Mouse (Mus musculus): Measurements from ENCODE around the gene Rhpn2. TPM values are rescaled to one million over a fixed set of nuclear protein-coding genes. Genes with fewer than 3 reads are reported as not detected.

Gene Rhpn2
- polyA plus RNA-seq, 1 experiment = 2.2 TPM

GRCm38 (mm10) chr7:35362253-35362652 is 28.3 kb downstream of the Rhpn2 start:
- H3K79me3 ChIP-seq (ENCODE audit: low read depth) = no peaks in the 10 kb centered on the region
- H3K4me3 ChIP-seq (ENCODE audit: insufficient read depth, poor library complexity, severe bottlenecking) = no peak overlapping the region
- H3K36me3 ChIP-seq (ENCODE audit: control insufficient read depth, insufficient read depth) = no peaks in the 10 kb centered on the region
- no peaks in the 10 kb centered on the region for H3K27me3 ChIP-seq (ENCODE audit: control insufficient read depth, insufficient read depth, insufficient read length)
- TF ChIP-seq CEBPB (IDR thresholded peaks at IDR 0.05; ENCODE audit: low read depth) = no peak
- no peak for TF ChIP-seq FOSL1 (IDR thresholded peaks at IDR 0.05; ENCODE audit: insufficient read depth, low read length, poor library complexity, severe bottlenecking)
- no peak for TF ChIP-seq MAX (IDR thresholded peaks at IDR 0.05)
- no peak for TF ChIP-seq MYOG (IDR thresholded peaks at IDR 0.05; ENCODE audit: control insufficient read depth, extremely low read depth, insufficient read length)
- no peak for TF ChIP-seq USF1 (IDR thresholded peaks at IDR 0.05; ENCODE audit: low read depth)
- TF ChIP-seq CTCF (IDR thresholded peaks at IDR 0.05; ENCODE audit: control insufficient read depth, insufficient read depth, insufficient read length) = no peak
- no peak for TF ChIP-seq MYOD1 (IDR thresholded peaks at IDR 0.05; ENCODE audit: control insufficient read depth, insufficient read length, low read depth)
- no peaks in the 10 kb centered on the region for H3K79me2 ChIP-seq (ENCODE audit: control insufficient read depth, insufficient read depth)
- H3ac ChIP-seq (ENCODE audit: control insufficient read depth, insufficient read length, low read depth) = no peak overlapping the region

DNA sequence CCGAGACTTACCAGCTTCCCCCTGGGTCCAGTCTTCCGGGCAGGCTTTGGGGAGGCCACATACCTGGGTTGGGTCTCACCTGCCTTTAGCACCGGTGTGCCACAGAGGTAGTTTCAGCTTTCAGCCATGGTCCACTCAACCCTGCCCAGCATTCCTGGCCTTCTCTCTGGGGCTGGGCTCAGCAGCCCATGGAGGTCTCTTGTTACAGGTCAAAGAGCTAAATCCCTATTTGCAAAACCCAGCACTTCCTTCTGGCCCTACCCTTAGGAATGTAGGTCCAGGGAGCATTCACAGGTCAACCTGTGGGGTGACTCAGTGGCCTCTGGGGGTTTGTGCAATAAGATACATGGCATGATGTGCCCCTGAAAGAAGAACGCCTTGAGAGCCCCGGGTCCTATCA is 28.9 kb downstream of the Rhpn2 start:
- Histone ChIP-seq H3K79me3 (ENCODE audit: low read depth) (no peaks in the 10 kb centered on the region), H3K4me3 (ENCODE audit: insufficient read depth, poor library complexity, severe bottlenecking) (no peak overlapping the region), H3K79me2 (ENCODE audit: control insufficient read depth, insufficient read depth) (no peaks in the 10 kb centered on the region), H3ac (ENCODE audit: control insufficient read depth, insufficient read length, low read depth) (no peak overlapping the region), H3K27me3 (ENCODE audit: control insufficient read depth, insufficient read depth, insufficient read length) (no peaks in the 10 kb centered on the region), H3K36me3 (ENCODE audit: control insufficient read depth, insufficient read depth) (no peaks in the 10 kb centered on the region)
- TF ChIP-seq CEBPB (IDR thresholded peaks at IDR 0.05; ENCODE audit: low read depth) = peak; percentile 69
- TF ChIP-seq FOSL1 (IDR thresholded peaks at IDR 0.05; ENCODE audit: insufficient read depth, low read length, poor library complexity, severe bottlenecking) = no peak
- no peak for TF ChIP-seq MYOD1 (IDR thresholded peaks at IDR 0.05; ENCODE audit: control insufficient read depth, insufficient read length, low read depth)
- TF ChIP-seq MYOG (IDR thresholded peaks at IDR 0.05; ENCODE audit: control insufficient read depth, extremely low read depth, insufficient read length) = no peak
- TF ChIP-seq CTCF (IDR thresholded peaks at IDR 0.05; ENCODE audit: control insufficient read depth, insufficient read depth, insufficient read length) = no peak
- TF ChIP-seq USF1 (IDR thresholded peaks at IDR 0.05; ENCODE audit: low read depth) = no peak
- TF ChIP-seq MAX (IDR thresholded peaks at IDR 0.05) = no peak

GRCm38 (mm10) chr7:35365161-35365910 is 31.4 kb downstream of the Rhpn2 start:
- H3K36me3 ChIP-seq (ENCODE audit: control insufficient read depth, insufficient read depth) = no peaks in the 10 kb centered on the region
- H3K4me3 ChIP-seq (ENCODE audit: insufficient read depth, poor library complexity, severe bottlenecking) = no peak overlapping the region
- no peak for TF ChIP-seq CEBPB (IDR thresholded peaks at IDR 0.05; ENCODE audit: low read depth)
- no peak for TF ChIP-seq MYOD1 (IDR thresholded peaks at IDR 0.05; ENCODE audit: control insufficient read depth, insufficient read length, low read depth)
- H3ac ChIP-seq (ENCODE audit: control insufficient read depth, insufficient read length, low read depth) = no peak overlapping the region
- H3K79me2 ChIP-seq (ENCODE audit: control insufficient read depth, insufficient read depth) = no peaks in the 10 kb centered on the region
- H3K79me3 ChIP-seq (ENCODE audit: low read depth) = no peaks in the 10 kb centered on the region
- H3K27me3 ChIP-seq (ENCODE audit: control insufficient read depth, insufficient read depth, insufficient read length) = no peaks in the 10 kb centered on the region

DNA sequence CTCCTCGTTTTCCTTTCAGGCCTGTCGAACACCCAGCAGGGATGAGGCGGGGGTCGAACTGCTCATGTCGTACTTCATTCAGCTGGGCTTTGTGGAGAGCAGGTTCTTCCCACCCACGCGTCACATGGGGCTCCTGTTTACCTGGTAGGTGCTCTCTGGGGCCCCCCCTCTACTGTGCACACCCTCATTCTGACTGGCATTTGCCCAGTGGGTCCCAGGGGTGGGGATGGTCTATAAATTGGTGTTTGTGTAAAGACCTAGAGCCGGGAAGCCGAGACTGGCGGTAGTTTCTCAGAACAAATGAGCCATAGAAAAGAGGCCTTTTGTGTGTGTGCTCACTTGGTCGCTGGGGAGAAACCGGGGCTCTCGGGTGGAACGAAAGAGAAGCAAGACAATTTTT is 37.1 kb downstream of the Rhpn2 start:
- H3K4me3 ChIP-seq (ENCODE audit: insufficient read depth, poor library complexity, severe bottlenecking) = no peak overlapping the region
- no peak overlapping the region for H3ac ChIP-seq (ENCODE audit: control insufficient read depth, insufficient read length, low read depth)
- TF ChIP-seq USF1 (IDR thresholded peaks at IDR 0.05; ENCODE audit: low read depth) (no peak), CEBPB (IDR thresholded peaks at IDR 0.05; ENCODE audit: low read depth) (no peak), FOSL1 (IDR thresholded peaks at IDR 0.05; ENCODE audit: insufficient read depth, low read length, poor library complexity, severe bottlenecking) (no peak), MAX (IDR thresholded peaks at IDR 0.05) (no peak), CTCF (IDR thresholded peaks at IDR 0.05; ENCODE audit: control insufficient read depth, insufficient read depth, insufficient read length) (no peak), MYOG (IDR thresholded peaks at IDR 0.05; ENCODE audit: control insufficient read depth, extremely low read depth, insufficient read length) (no peak), MYOD1 (IDR thresholded peaks at IDR 0.05; ENCODE audit: control insufficient read depth, insufficient read length, low read depth) (no peak)
- no peaks in the 10 kb centered on the region for H3K36me3 ChIP-seq (ENCODE audit: control insufficient read depth, insufficient read depth)
- no peaks in the 10 kb centered on the region for H3K79me2 ChIP-seq (ENCODE audit: control insufficient read depth, insufficient read depth)
- H3K79me3 ChIP-seq (ENCODE audit: low read depth) = no peaks in the 10 kb centered on the region
- H3K27me3 ChIP-seq (ENCODE audit: control insufficient read depth, insufficient read depth, insufficient read length) = no peaks in the 10 kb centered on the region

DNA sequence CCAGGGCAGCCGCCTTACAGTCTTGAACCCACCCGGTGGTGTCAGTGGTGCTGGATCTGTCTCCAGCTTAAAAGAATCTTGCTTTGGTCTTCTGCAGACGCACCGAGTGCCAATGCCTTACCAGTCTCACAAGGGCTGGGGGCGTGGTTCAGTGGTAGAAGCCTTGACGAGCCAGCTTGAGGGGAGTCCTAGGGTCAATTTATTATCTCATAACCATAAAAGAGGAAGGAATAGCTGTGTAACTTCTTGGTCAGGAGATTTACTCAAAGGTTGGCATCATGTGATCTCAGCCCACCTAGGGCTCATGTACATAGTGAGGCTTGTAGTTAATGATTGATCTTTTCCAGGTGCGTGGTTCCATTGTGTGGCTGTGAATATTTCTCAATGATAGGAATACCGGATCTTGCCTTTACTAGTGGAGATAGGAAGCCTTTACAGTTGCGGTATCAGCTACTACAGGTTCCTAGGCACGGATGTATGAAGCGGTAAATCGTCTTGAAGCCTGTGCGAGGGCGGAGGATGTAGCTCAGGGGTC is 38.6 kb downstream of the Rhpn2 start:
- no peaks in the 10 kb centered on the region for H3K79me3 ChIP-seq (ENCODE audit: low read depth)

More for the DNA sequence above, 38.6 kb downstream of the Rhpn2 start:
- Histone ChIP-seq H3K4me3 (ENCODE audit: insufficient read depth, poor library complexity, severe bottlenecking) (no peak overlapping the region), H3K79me2 (ENCODE audit: control insufficient read depth, insufficient read depth) (no peaks in the 10 kb centered on the region), H3K36me3 (ENCODE audit: control insufficient read depth, insufficient read depth) (no peaks in the 10 kb centered on the region), H3K27me3 (ENCODE audit: control insufficient read depth, insufficient read depth, insufficient read length) (no peaks in the 10 kb centered on the region), H3ac (ENCODE audit: control insufficient read depth, insufficient read length, low read depth) (no peak overlapping the region)
- TF ChIP-seq MAX (IDR thresholded peaks at IDR 0.05) (no peak), MYOG (IDR thresholded peaks at IDR 0.05; ENCODE audit: control insufficient read depth, extremely low read depth, insufficient read length) (no peak), MYOD1 (IDR thresholded peaks at IDR 0.05; ENCODE audit: control insufficient read depth, insufficient read length, low read depth) (no peak), CEBPB (IDR thresholded peaks at IDR 0.05; ENCODE audit: low read depth) (no peak), FOSL1 (IDR thresholded peaks at IDR 0.05; ENCODE audit: insufficient read depth, low read length, poor library complexity, severe bottlenecking) (no peak), CTCF (IDR thresholded peaks at IDR 0.05; ENCODE audit: control insufficient read depth, insufficient read depth, insufficient read length) (no peak), USF1 (IDR thresholded peaks at IDR 0.05; ENCODE audit: low read depth) (no peak)
